Mouse (Mus musculus): ENCODE results near the gene Zbtb45. TPM values are rescaled to one million over a fixed set of nuclear protein-coding genes. Genes with fewer than 3 reads are reported as not detected.

Zbtb45 gene
- polyA plus RNA-seq, 1 experiment from 2014 or later, result 34.7 TPM

GRCm38 (mm10) chr7:12997230-12997629 is 12.6 kb downstream of the Zbtb45 start:
- ATAC-seq (no peak), DNase-seq (ENCODE audit: low spot score) (no peak)
- H3K9me3 ChIP-seq (replicated peaks; ENCODE audit: control insufficient read depth, low read length), result no peaks in the 10 kb centered on the region

GRCm38 (mm10) chr7:12995862-12996261 is 14.0 kb downstream of the Zbtb45 start:
- ATAC-seq, result no peak
- no peak overlapping the region for H3K27ac ChIP-seq (ENCODE audit: low read depth, low read length)

More at GRCm38 (mm10) chr7:12997230-12997629, 12.6 kb downstream of the Zbtb45 start:
- H3K4me3 ChIP-seq (ENCODE audit: low read depth, low read length), result no peak overlapping the region
- H3K27ac ChIP-seq (ENCODE audit: low read depth, low read length), result no peak overlapping the region
- H3K4me2 ChIP-seq (ENCODE audit: low read length), result no peak overlapping the region
- WGBS, result 74% methylated on average over 5 of the region's 5 CpGs
- H3K4me1 ChIP-seq (ENCODE audit: control insufficient read depth, insufficient read depth, low read length), result no peaks in the 10 kb centered on the region
- no peak overlapping the region for H3K9ac ChIP-seq (ENCODE audit: low read length)
- no peaks in the 10 kb centered on the region for H3K27me3 ChIP-seq (replicated peaks; ENCODE audit: control insufficient read depth, insufficient read depth, low read length)
- H3K36me3 ChIP-seq (ENCODE audit: control insufficient read depth, insufficient read depth, low read length), result no peaks in the 10 kb centered on the region

GRCm38 (mm10) chr7:12993148-12993547 is 16.7 kb downstream of the Zbtb45 start:
- Histone ChIP-seq H3K4me3 (ENCODE audit: low read depth, low read length) (no peak overlapping the region), H3K4me2 (ENCODE audit: low read length) (no peak overlapping the region), H3K4me1 (ENCODE audit: control insufficient read depth, insufficient read depth, low read length) (no peaks in the 10 kb centered on the region), H3K27ac (ENCODE audit: low read depth, low read length) (no peak overlapping the region), H3K36me3 (ENCODE audit: control insufficient read depth, insufficient read depth, low read length) (no peaks in the 10 kb centered on the region), H3K9ac (ENCODE audit: low read length) (no peak overlapping the region), H3K27me3 (replicated peaks; ENCODE audit: control insufficient read depth, insufficient read depth, low read length) (no peaks in the 10 kb centered on the region), H3K9me3 (replicated peaks; ENCODE audit: control insufficient read depth, low read length) (no peaks in the 10 kb centered on the region)
- no peak for DNase-seq (ENCODE audit: low spot score)
- no peak for ATAC-seq
- 90% methylated on average over 10 of the region's 10 CpGs for WGBS

More at GRCm38 (mm10) chr7:12995862-12996261, 14.0 kb downstream of the Zbtb45 start:
- Histone ChIP-seq H3K27me3 (replicated peaks; ENCODE audit: control insufficient read depth, insufficient read depth, low read length) (no peaks in the 10 kb centered on the region), H3K4me2 (ENCODE audit: low read length) (no peak overlapping the region), H3K9ac (ENCODE audit: low read length) (no peak overlapping the region), H3K4me1 (ENCODE audit: control insufficient read depth, insufficient read depth, low read length) (no peaks in the 10 kb centered on the region), H3K9me3 (replicated peaks; ENCODE audit: control insufficient read depth, low read length) (no peaks in the 10 kb centered on the region), H3K36me3 (ENCODE audit: control insufficient read depth, insufficient read depth, low read length) (no peaks in the 10 kb centered on the region), H3K4me3 (ENCODE audit: low read depth, low read length) (no peak overlapping the region)
- DNase-seq (ENCODE audit: low spot score), result no peak

- Histone ChIP-seq H3K9ac (ENCODE audit: low read length) (no peak overlapping the region), H3K4me2 (ENCODE audit: low read length) (no peak overlapping the region), H3K4me3 (ENCODE audit: low read depth, low read length) (no peak overlapping the region), H3K27ac (ENCODE audit: low read depth, low read length) (no peak overlapping the region), H3K9me3 (replicated peaks; ENCODE audit: control insufficient read depth, low read length) (no peaks in the 10 kb centered on the region), H3K4me1 (ENCODE audit: control insufficient read depth, insufficient read depth, low read length) (no peaks in the 10 kb centered on the region), H3K36me3 (ENCODE audit: control insufficient read depth, insufficient read depth, low read length) (no peaks in the 10 kb centered on the region), H3K27me3 (replicated peaks; ENCODE audit: control insufficient read depth, insufficient read depth, low read length) (no peaks in the 10 kb centered on the region)
- 4% methylated on average over 3 of the region's 3 CpGs for WGBS
- no peak for ATAC-seq
- no peak for DNase-seq (ENCODE audit: low spot score)
Observed at GRCm38 (mm10) chr7:12992222-12992621, 17.6 kb downstream of the Zbtb45 start.

GRCm38 (mm10) chr7:12987409-12988189 is 22.2 kb downstream of the Zbtb45 start:
- WGBS, result 86% methylated on average over 8 of the region's 8 CpGs
- Histone ChIP-seq H3K4me1 (ENCODE audit: control insufficient read depth, insufficient read depth, low read length) (no peaks in the 10 kb centered on the region), H3K27ac (ENCODE audit: low read depth, low read length) (no peak overlapping the region), H3K9me3 (replicated peaks; ENCODE audit: control insufficient read depth, low read length) (no peaks in the 10 kb centered on the region), H3K4me2 (ENCODE audit: low read length) (no peak overlapping the region), H3K27me3 (replicated peaks; ENCODE audit: control insufficient read depth, insufficient read depth, low read length) (no peaks in the 10 kb centered on the region), H3K9ac (ENCODE audit: low read length) (no peak overlapping the region), H3K36me3 (ENCODE audit: control insufficient read depth, insufficient read depth, low read length) (no peaks in the 10 kb centered on the region), H3K4me3 (ENCODE audit: low read depth, low read length) (no peak overlapping the region)
- ATAC-seq (no peak), DNase-seq (ENCODE audit: low spot score) (no peak)

- Histone ChIP-seq H3K27me3 (replicated peaks; ENCODE audit: control insufficient read depth, insufficient read depth, low read length) (no peaks in the 10 kb centered on the region), H3K9ac (ENCODE audit: low read length) (no peak overlapping the region), H3K27ac (ENCODE audit: low read depth, low read length) (no peak overlapping the region), H3K4me3 (ENCODE audit: low read depth, low read length) (no peak overlapping the region), H3K4me1 (ENCODE audit: control insufficient read depth, insufficient read depth, low read length) (no peaks in the 10 kb centered on the region), H3K9me3 (replicated peaks; ENCODE audit: control insufficient read depth, low read length) (no peaks in the 10 kb centered on the region), H3K4me2 (ENCODE audit: low read length) (no peak overlapping the region), H3K36me3 (ENCODE audit: control insufficient read depth, insufficient read depth, low read length) (peaks cover 6% of the 10 kb centered on the region; the same call in 1 of the 2 replicates)
- DNase-seq (ENCODE audit: low spot score), result no peak
- no peak for ATAC-seq
- WGBS, result 89% methylated on average over 8 of the region's 8 CpGs
Observed at GRCm38 (mm10) chr7:12986906-12987305, 22.9 kb downstream of the Zbtb45 start.

- no peak for DNase-seq (ENCODE audit: low spot score)
- Histone ChIP-seq H3K36me3 (ENCODE audit: control insufficient read depth, insufficient read depth, low read length) (peaks cover 7% of the 10 kb centered on the region; the same call in 1 of the 2 replicates), H3K4me1 (ENCODE audit: control insufficient read depth, insufficient read depth, low read length) (no peaks in the 10 kb centered on the region), H3K4me2 (ENCODE audit: low read length) (no peak overlapping the region), H3K27me3 (replicated peaks; ENCODE audit: control insufficient read depth, insufficient read depth, low read length) (no peaks in the 10 kb centered on the region), H3K4me3 (ENCODE audit: low read depth, low read length) (no peak overlapping the region), H3K27ac (ENCODE audit: low read depth, low read length) (no peak overlapping the region), H3K9me3 (replicated peaks; ENCODE audit: control insufficient read depth, low read length) (no peaks in the 10 kb centered on the region), H3K9ac (ENCODE audit: low read length) (no peak overlapping the region)
- WGBS, result 76% methylated on average over 1 of the region's 1 CpGs
- no peak for ATAC-seq
Observed at GRCm38 (mm10) chr7:12985724-12986123, 24.1 kb downstream of the Zbtb45 start.

GRCm38 (mm10) chr7:12980291-12980690 is 29.5 kb downstream of the Zbtb45 start:
- Histone ChIP-seq H3K4me2 (ENCODE audit: low read length) (no peak overlapping the region), H3K9me3 (replicated peaks; ENCODE audit: control insufficient read depth, low read length) (no peaks in the 10 kb centered on the region), H3K9ac (ENCODE audit: low read length) (no peak overlapping the region), H3K36me3 (ENCODE audit: control insufficient read depth, insufficient read depth, low read length) (peaks cover 7% of the 10 kb centered on the region; the same call in 1 of the 2 replicates), H3K4me3 (ENCODE audit: low read depth, low read length) (no peak overlapping the region), H3K27me3 (replicated peaks; ENCODE audit: control insufficient read depth, insufficient read depth, low read length) (no peaks in the 10 kb centered on the region), H3K4me1 (ENCODE audit: control insufficient read depth, insufficient read depth, low read length) (peaks cover 10% of the 10 kb centered on the region; the same call in 1 of the 2 replicates), H3K27ac (ENCODE audit: low read depth, low read length) (no peak overlapping the region)
- no peak for ATAC-seq
- 88% methylated on average over 7 of the region's 7 CpGs for WGBS
- DNase-seq (ENCODE audit: low spot score), result no peak

GRCm38 (mm10) chr7:12979776-12980175 is 30.1 kb downstream of the Zbtb45 start:
- no peak overlapping the region for H3K4me3 ChIP-seq (ENCODE audit: low read depth, low read length)
- no peaks in the 10 kb centered on the region for H3K27me3 ChIP-seq (replicated peaks; ENCODE audit: control insufficient read depth, insufficient read depth, low read length)
- no peaks in the 10 kb centered on the region for H3K9me3 ChIP-seq (replicated peaks; ENCODE audit: control insufficient read depth, low read length)
- 80% methylated on average over 6 of the region's 6 CpGs for WGBS
- H3K4me2 ChIP-seq (ENCODE audit: low read length), result no peak overlapping the region
- no peak for DNase-seq (ENCODE audit: low spot score)
- peaks cover 10% of the 10 kb centered on the region; the same call in 1 of the 2 replicates for H3K4me1 ChIP-seq (ENCODE audit: control insufficient read depth, insufficient read depth, low read length)
- no peak overlapping the region for H3K9ac ChIP-seq (ENCODE audit: low read length)
- ATAC-seq, result no peak
- peaks cover 7% of the 10 kb centered on the region; the same call in 1 of the 2 replicates for H3K36me3 ChIP-seq (ENCODE audit: control insufficient read depth, insufficient read depth, low read length)
- no peak overlapping the region for H3K27ac ChIP-seq (ENCODE audit: low read depth, low read length)

Measured in forebrain, embryonic 14.5 days (tissue).